ENCODE assay signal across 29 mouse cellular contexts in genomic region chr17:26874542-26874941, GRCm38 (mm10). TPM values are rescaled to one million over a fixed set of nuclear protein-coding genes. Genes with fewer than 3 reads are reported as not detected.
DNase-seq lines count a peak whose midpoint lies in the region; ATAC-seq and TF ChIP-seq lines count a peak whose summit lies in the region.
"Had no signal": no experiment of that assay in that cellular context is flagged by ENCODE, and none has a peak within 500 bp of the region (broad histone marks: within the 10 kb centered on the region; RNA-seq: fewer than 3 reads in every experiment).

No protein-coding gene starts in this region.

- H3K9me3 ChIP-seq in heart, embryonic 13.5 days: 0 out of 2 replicates have a peak, but pooled peaks cover 4% of the 10 kb centered on the region
- H3K9me3 ChIP-seq in hindbrain, postnatal 0 days (ENCODE audit: low read length): no peaks in the 10 kb centered on the region
- 0 out of 2 replicates have a peak, but pooled peaks cover 3% of the 10 kb centered on the region for H3K9me3 ChIP-seq in hindbrain, embryonic 16.5 days (ENCODE audit: control insufficient read depth, low read length)
- H3K9me3 ChIP-seq: hindbrain, embryonic 12.5 days; limb, embryonic 15.5 days; midbrain, embryonic 12.5 days had no signal

- peak overlapping the region; percentile 68 for H3K27ac ChIP-seq in heart, embryonic 13.5 days (replicated peaks)
- no peak overlapping the region for H3K27ac ChIP-seq in hindbrain, postnatal 0 days
- no peak overlapping the region for H3K27ac ChIP-seq in hindbrain, embryonic 16.5 days (ENCODE audit: low read depth, low read length)
- H3K27ac ChIP-seq in olfactory bulb, adult 2 months (ENCODE audit: insufficient read depth, low read depth, low read length): 0 out of 2 replicates have a peak overlapping the region, but pooled peaks have one; percentile 31
- H3K27ac ChIP-seq: forebrain, embryonic 12.5 days; hindbrain, embryonic 12.5 days; limb, embryonic 15.5 days; liver, embryonic 14.5 days; midbrain, embryonic 12.5 days had no signal

- H3K4me2 ChIP-seq in heart, embryonic 13.5 days: no peak overlapping the region
- no peak overlapping the region for H3K4me2 ChIP-seq in hindbrain, postnatal 0 days (ENCODE audit: low read depth, low read length)
- H3K4me2 ChIP-seq in hindbrain, embryonic 16.5 days (ENCODE audit: low read length): no peak overlapping the region
- H3K4me2 ChIP-seq: forebrain, embryonic 12.5 days; hindbrain, embryonic 12.5 days; limb, embryonic 15.5 days; lung, embryonic 14.5 days; midbrain, embryonic 12.5 days had no signal

- peak overlapping the region; percentile 58; the same call in 1 of the 2 replicates for H3K9ac ChIP-seq in heart, embryonic 13.5 days
- H3K9ac ChIP-seq in hindbrain, postnatal 0 days (replicated peaks; ENCODE audit: low read length): no peak overlapping the region
- no peak overlapping the region for H3K9ac ChIP-seq in hindbrain, embryonic 16.5 days (ENCODE audit: low read depth, low read length)
- H3K9ac ChIP-seq: forebrain, embryonic 12.5 days; hindbrain, embryonic 12.5 days; limb, embryonic 15.5 days; liver, embryonic 14.5 days; lung, embryonic 14.5 days; midbrain, embryonic 12.5 days had no signal

- ATAC-seq in heart, embryonic 13.5 days (ENCODE audit: extremely low read depth, insufficient number of reproducible peaks, low FRiP score, low TSS enrichment): no peak
- no peak for ATAC-seq in hindbrain, postnatal 0 days
- no peak for ATAC-seq in hindbrain, embryonic 16.5 days
- ATAC-seq: activated CD4-positive, CD25-positive, alpha-beta regulatory T cell, adult 4 months; inflammation-experienced regulatory T-cells, adult 6 months had no signal

- no peaks in the 10 kb centered on the region for H3K27me3 ChIP-seq in heart, embryonic 13.5 days (replicated peaks)
- H3K27me3 ChIP-seq in hindbrain, postnatal 0 days (ENCODE audit: insufficient read depth, low read length): no peaks in the 10 kb centered on the region
- H3K27me3 ChIP-seq in hindbrain, embryonic 16.5 days (replicated peaks; ENCODE audit: control insufficient read depth, insufficient read depth, low read length): no peaks in the 10 kb centered on the region
- H3K27me3 ChIP-seq: hindbrain, embryonic 12.5 days; limb, embryonic 15.5 days; midbrain, embryonic 12.5 days had no signal

- H3K4me3 ChIP-seq in heart, embryonic 13.5 days: no peak overlapping the region
- no peak overlapping the region for H3K4me3 ChIP-seq in hindbrain, postnatal 0 days (ENCODE audit: low read length)
- no peak overlapping the region for H3K4me3 ChIP-seq in hindbrain, embryonic 16.5 days (ENCODE audit: low read length)
- no peak overlapping the region for H3K4me3 ChIP-seq in olfactory bulb, adult 2 months (ENCODE audit: insufficient read depth, low read depth, low read length)
- H3K4me3 ChIP-seq: erythroblast, embryonic 14.5 days; forebrain, embryonic 12.5 days; hindbrain, embryonic 12.5 days; limb, embryonic 15.5 days; midbrain, embryonic 12.5 days had no signal

- no peaks in the 10 kb centered on the region for H3K36me3 ChIP-seq in heart, embryonic 13.5 days
- no peaks in the 10 kb centered on the region for H3K36me3 ChIP-seq in hindbrain, postnatal 0 days (ENCODE audit: insufficient read depth, low read length)
- no peaks in the 10 kb centered on the region for H3K36me3 ChIP-seq in hindbrain, embryonic 16.5 days (ENCODE audit: control insufficient read depth, insufficient read depth, low read length)
- H3K36me3 ChIP-seq: forebrain, embryonic 12.5 days; hindbrain, embryonic 12.5 days; limb, embryonic 15.5 days; midbrain, embryonic 12.5 days had no signal

- TF ChIP-seq CTCF in hindbrain, postnatal 0 days (IDR thresholded peaks at IDR 0.05; ENCODE audit: low read depth): no peak
- TF ChIP-seq CTCF in olfactory bulb, adult 2 months (IDR thresholded peaks at IDR 0.05; ENCODE audit: insufficient read depth, low read depth, low read length): no peak

- 68% methylated on average over 11 of the region's 11 CpGs for WGBS in heart, embryonic 13.5 days
- 53% methylated on average over 11 of the region's 11 CpGs for WGBS in hindbrain, postnatal 0 days
- 67% methylated on average over 11 of the region's 11 CpGs for WGBS in hindbrain, embryonic 16.5 days
- WGBS in olfactory bulb, adult 2 months: 29% methylated on average over 11 of the region's 11 CpGs

- peaks cover 46% of the 10 kb centered on the region for H3K4me1 ChIP-seq in heart, embryonic 13.5 days
- no peaks in the 10 kb centered on the region for H3K4me1 ChIP-seq in hindbrain, postnatal 0 days (ENCODE audit: insufficient read depth, low read length)
- no peaks in the 10 kb centered on the region for H3K4me1 ChIP-seq in hindbrain, embryonic 16.5 days (ENCODE audit: control insufficient read depth, insufficient read depth, low read depth, low read length)
- peaks cover 15% of the 10 kb centered on the region for H3K4me1 ChIP-seq in olfactory bulb, adult 2 months (ENCODE audit: control insufficient read depth, insufficient read depth, low read length)
- H3K4me1 ChIP-seq: forebrain, embryonic 12.5 days; hindbrain, embryonic 12.5 days; limb, embryonic 15.5 days; midbrain, embryonic 12.5 days had no signal

- no peak for TF ChIP-seq POLR2A in olfactory bulb, adult 2 months (IDR thresholded peaks at IDR 0.05; ENCODE audit: insufficient read depth, low read depth, low read length)

- peak; percentile 42 to 57 for DNase-seq in cerebellum, postnatal 10 days
- DNase-seq in cerebellum, adult 8-10 months: no peak
- no peak for DNase-seq in heart, adult 9 months (ENCODE audit: low spot score in 2 of 2)
- DNase-seq in hindbrain, postnatal 0 days (ENCODE audit: low spot score): peak; percentile 3
- DNase-seq: adrenal gland, adult 8-10 months; cerebellum, adult 9-10 months; kidney, adult 18-20 months; kidney, postnatal 4 days; lung, embryonic 14.5 days; thymus, adult 18-20 months; thymus, postnatal 36 days had no signal

RNA-seq across cellular contexts. Expression of gene Nkx2-5, which starts 29.7 kb away (rescaled TPM):
- 136 and 142 TPM in 2 replicates for polyA plus RNA-seq in heart, embryonic 13.5 days (2015; fragmentation: Nextera tagmentation; extraction: Ambion mirVana)
- not detected in 2 replicates for total RNA-seq in hindbrain, postnatal 0 days (2014; rRNA removed)
- not detected in 2 replicates for polyA plus RNA-seq in hindbrain, postnatal 0 days (2015; fragmentation: Nextera tagmentation; extraction: Ambion mirVana)
- not detected in 2 replicates for polyA plus RNA-seq in hindbrain, embryonic 16.5 days (2015; fragmentation: Nextera tagmentation; extraction: Ambion mirVana)
- polyA plus RNA-seq in olfactory bulb, adult 2 months (2012; ENCODE audit: insufficient read depth, insufficient read length, low replicate concordance, missing spikeins): not detected in 2 replicates
- total RNA-seq: adrenal gland, adult 8-10 months; common myeloid progenitor, adult 5-6 weeks; granulocyte monocyte progenitor cell, adult 5-6 weeks; left cerebral cortex, adult 18-20 months; left cerebral cortex, postnatal 25 days; megakaryocyte, adult 5-6 weeks; neutrophil, adult 5-6 weeks had no signal
- polyA plus RNA-seq: activated CD4-positive, CD25-positive, alpha-beta regulatory T cell, adult 4 months; erythroblast, embryonic 14.5 days; forebrain, embryonic 12.5 days; hindbrain, embryonic 12.5 days; inflammation-experienced regulatory T-cells, adult 6 months; kidney, embryonic 16.5 days; limb, embryonic 15.5 days; liver, embryonic 14.5 days; midbrain, embryonic 12.5 days had no signal

RNA-seq across cellular contexts. Expression of gene Kifc5b, which starts 42.3 kb away (rescaled TPM):
- 6.3 and 7.0 TPM in 2 replicates for polyA plus RNA-seq in heart, embryonic 13.5 days (2015; fragmentation: Nextera tagmentation; extraction: Ambion mirVana)
- total RNA-seq in hindbrain, postnatal 0 days (2014; rRNA removed): 1.6 and 4.7 TPM in 2 replicates
- 3.2 TPM in 2 replicates for polyA plus RNA-seq in hindbrain, postnatal 0 days (2015; fragmentation: Nextera tagmentation; extraction: Ambion mirVana)
- 2.6 and 3.6 TPM in 2 replicates for polyA plus RNA-seq in hindbrain, embryonic 16.5 days (2015; fragmentation: Nextera tagmentation; extraction: Ambion mirVana)
- polyA plus RNA-seq in olfactory bulb, adult 2 months (2012; ENCODE audit: insufficient read depth, insufficient read length, low replicate concordance, missing spikeins): not detected in 2 replicates

RNA-seq across cellular contexts. Expression of gene Phf1, which starts 58.3 kb away (rescaled TPM):
- polyA plus RNA-seq in heart, embryonic 13.5 days (2015; fragmentation: Nextera tagmentation; extraction: Ambion mirVana): 8.4 and 9.2 TPM in 2 replicates
- 45.7 and 49.5 TPM in 2 replicates for total RNA-seq in hindbrain, postnatal 0 days (2014; rRNA removed)
- polyA plus RNA-seq in hindbrain, postnatal 0 days (2015; fragmentation: Nextera tagmentation; extraction: Ambion mirVana): 30.0 and 30.8 TPM in 2 replicates
- polyA plus RNA-seq in hindbrain, embryonic 16.5 days (2015; fragmentation: Nextera tagmentation; extraction: Ambion mirVana): 30.3 and 31.7 TPM in 2 replicates
- not detected in 2 replicates for polyA plus RNA-seq in olfactory bulb, adult 2 months (2012; ENCODE audit: insufficient read depth, insufficient read length, low replicate concordance, missing spikeins)

Comparison
In these comparisons a context has a peak if more than half of its experiments do, and no peak if none do; other contexts are left out.
1. DNase-seq: peak in cerebellum, postnatal 10 days (2 of 2) and hindbrain, postnatal 0 days (single experiment); none in cerebellum, adult 8-10 months (single experiment) and heart, adult 9 months (0 of 2).
2. H3K27ac ChIP-seq: peak in heart, embryonic 13.5 days (single experiment) and olfactory bulb, adult 2 months (single experiment); none in hindbrain, postnatal 0 days (single experiment) and hindbrain, embryonic 16.5 days (single experiment).
3. RNA of gene Nkx2-5, which starts 29.7 kb away (polyA plus RNA-seq): 136 to 142 TPM in heart, embryonic 13.5 days; not detected in hindbrain, postnatal 0 days, not detected in hindbrain, embryonic 16.5 days and not detected in olfactory bulb, adult 2 months; every median in the first group is over 100 times any median in the second.